Mouse (Mus musculus): Measurements from ENCODE around the gene Rhov. TPM values are rescaled to one million over a fixed set of nuclear protein-coding genes. Genes with fewer than 3 reads are reported as not detected.

Gene Rhov
- polyA plus RNA-seq, 1 experiment: not detected

DNA sequence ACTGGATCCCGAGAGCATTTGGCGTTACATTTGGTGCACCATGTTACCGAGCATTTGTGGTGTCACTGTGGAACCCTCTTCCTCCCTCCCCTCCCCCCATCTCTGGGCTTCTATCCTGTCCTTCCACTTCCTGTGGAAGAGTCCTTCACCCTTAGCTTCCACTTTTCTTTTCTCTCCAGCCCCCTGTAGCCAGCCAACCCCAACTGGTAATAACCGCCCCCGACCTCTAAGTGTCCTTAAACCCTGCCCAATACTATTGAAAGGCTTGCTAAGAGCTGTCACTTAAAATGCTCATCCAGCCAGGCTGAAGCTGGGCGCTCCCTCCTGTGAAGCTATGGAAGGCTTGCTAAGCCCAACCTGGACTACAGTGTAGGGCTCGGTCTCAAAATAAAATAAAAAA is 5.9 kb upstream of the Rhov start:
- H3K9me3 ChIP-seq (ENCODE audit: control insufficient read depth, low read length): no peaks in the 10 kb centered on the region
- no peaks in the 10 kb centered on the region for H3K36me3 ChIP-seq (ENCODE audit: control insufficient read depth)
- H3K4me3 ChIP-seq (replicated peaks): no peak overlapping the region
- no peak for TF ChIP-seq GATA1 (IDR thresholded peaks at IDR 0.05; ENCODE audit: low read length)
- no peak for TF ChIP-seq TAL1 (IDR thresholded peaks at IDR 0.05; ENCODE audit: low read length)
- H3K27me3 ChIP-seq (ENCODE audit: control insufficient read depth): peaks cover 6% of the 10 kb centered on the region
- no peaks in the 10 kb centered on the region; the same call in 1 of the 2 replicates for H3K4me1 ChIP-seq (ENCODE audit: control insufficient read depth)

DNA sequence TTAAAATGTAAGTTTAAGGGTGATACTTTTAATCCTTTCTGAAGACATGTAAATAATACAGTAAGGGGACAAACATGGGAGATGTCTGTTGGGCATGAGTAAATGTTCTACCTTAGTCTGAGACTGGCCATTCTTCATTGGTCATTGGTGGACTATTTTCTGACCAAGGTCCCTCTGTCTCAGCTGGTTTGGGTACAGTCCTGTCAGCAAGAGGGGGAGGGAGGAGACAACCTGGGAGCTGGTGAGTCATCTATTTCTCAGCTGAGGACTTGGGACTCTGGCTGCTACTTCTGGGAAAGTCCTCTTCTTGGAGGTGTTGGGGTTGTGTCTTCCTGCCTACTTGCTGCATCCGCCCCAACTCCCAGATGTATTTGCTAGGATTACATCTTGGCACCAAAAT is 3.1 kb upstream of the Rhov start:
- H3K4me3 ChIP-seq (replicated peaks): no peak overlapping the region
- no peaks in the 10 kb centered on the region for H3K9me3 ChIP-seq (ENCODE audit: control insufficient read depth, low read length)
- H3K4me1 ChIP-seq (ENCODE audit: control insufficient read depth): peaks cover 7% of the 10 kb centered on the region
- H3K36me3 ChIP-seq (ENCODE audit: control insufficient read depth): no peaks in the 10 kb centered on the region
- H3K27me3 ChIP-seq (ENCODE audit: control insufficient read depth): peaks cover 31% of the 10 kb centered on the region
- TF ChIP-seq GATA1 (IDR thresholded peaks at IDR 0.05; ENCODE audit: low read length): no peak
- no peak for TF ChIP-seq TAL1 (IDR thresholded peaks at IDR 0.05; ENCODE audit: low read length)

GRCm38 (mm10) chr2:119270286-119270642 is 808 bp downstream of the Rhov start:
- peaks cover 40% of the 10 kb centered on the region for H3K27me3 ChIP-seq (ENCODE audit: control insufficient read depth)
- H3K9me3 ChIP-seq (ENCODE audit: control insufficient read depth, low read length): no peaks in the 10 kb centered on the region
- TF ChIP-seq TAL1 (IDR thresholded peaks at IDR 0.05; ENCODE audit: low read length) (no peak), GATA1 (IDR thresholded peaks at IDR 0.05; ENCODE audit: low read length) (no peak)
- H3K36me3 ChIP-seq (ENCODE audit: control insufficient read depth): no peaks in the 10 kb centered on the region
- H3K4me3 ChIP-seq (replicated peaks): no peak overlapping the region
- H3K4me1 ChIP-seq (ENCODE audit: control insufficient read depth): peaks cover 7% of the 10 kb centered on the region

- Histone ChIP-seq H3K27me3 (ENCODE audit: control insufficient read depth) (peaks cover 12% of the 10 kb centered on the region), H3K4me3 (replicated peaks) (no peak overlapping the region), H3K4me1 (ENCODE audit: control insufficient read depth) (no peaks in the 10 kb centered on the region), H3K36me3 (ENCODE audit: control insufficient read depth) (no peaks in the 10 kb centered on the region), H3K9me3 (ENCODE audit: control insufficient read depth, low read length) (no peaks in the 10 kb centered on the region)
- no peak for TF ChIP-seq TAL1 (IDR thresholded peaks at IDR 0.05; ENCODE audit: low read length)
These were observed 7.3 kb downstream of the Rhov start for GRCm38 (mm10) chr2:119263813-119264212.

DNA sequence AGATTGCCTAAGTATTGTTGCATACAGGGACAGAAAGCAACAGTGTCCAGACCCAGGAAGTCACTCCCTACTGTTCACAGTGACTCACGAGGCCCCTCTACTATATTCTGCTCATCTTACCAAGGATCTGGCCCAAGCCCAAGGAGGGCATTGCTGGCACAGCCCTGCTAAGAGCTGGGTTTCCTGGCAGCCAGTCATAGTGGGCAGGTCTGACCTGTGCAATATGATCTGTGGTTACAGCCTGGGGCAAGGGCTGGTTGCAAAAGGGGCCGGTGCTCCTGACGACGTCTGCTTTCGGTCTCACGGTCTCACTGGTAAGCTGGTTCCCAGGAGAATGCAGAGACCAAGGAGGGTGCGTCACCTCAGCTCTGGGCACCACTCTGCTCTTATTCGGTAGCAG is 8.1 kb downstream of the Rhov start:
- H3K4me1 ChIP-seq (ENCODE audit: control insufficient read depth): no peaks in the 10 kb centered on the region
- TF ChIP-seq GATA1 (IDR thresholded peaks at IDR 0.05; ENCODE audit: low read length) (no peak), TAL1 (IDR thresholded peaks at IDR 0.05; ENCODE audit: low read length) (no peak)
- H3K9me3 ChIP-seq (ENCODE audit: control insufficient read depth, low read length): no peaks in the 10 kb centered on the region
- H3K27me3 ChIP-seq (ENCODE audit: control insufficient read depth): peaks cover 12% of the 10 kb centered on the region
- H3K4me3 ChIP-seq (replicated peaks): no peak overlapping the region
- no peaks in the 10 kb centered on the region for H3K36me3 ChIP-seq (ENCODE audit: control insufficient read depth)

DNA sequence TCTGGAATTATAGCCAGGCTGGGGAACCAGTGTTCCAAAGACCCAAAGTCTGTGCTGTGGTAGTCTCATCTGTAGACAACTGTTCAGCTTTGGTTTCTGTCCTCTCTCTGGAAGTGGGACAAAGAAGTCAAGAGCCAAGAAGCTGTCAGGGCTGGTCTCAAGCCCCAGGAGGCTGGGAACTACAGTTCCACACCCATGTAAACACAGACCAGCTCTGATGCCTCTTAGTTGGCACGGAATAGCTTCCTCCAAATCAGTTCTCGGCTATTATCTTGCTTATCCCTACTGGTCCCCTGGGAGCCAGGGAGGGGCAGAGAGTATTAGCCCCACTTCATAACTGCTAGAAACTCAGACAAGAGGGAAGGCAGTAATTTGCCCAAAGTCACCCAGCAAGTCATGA is 9.7 kb downstream of the Rhov start:
- no peak for TF ChIP-seq GATA1 (IDR thresholded peaks at IDR 0.05; ENCODE audit: low read length)
- TF ChIP-seq TAL1 (IDR thresholded peaks at IDR 0.05; ENCODE audit: low read length): no peak
- Histone ChIP-seq H3K9me3 (ENCODE audit: control insufficient read depth, low read length) (no peaks in the 10 kb centered on the region), H3K27me3 (ENCODE audit: control insufficient read depth) (peaks cover 12% of the 10 kb centered on the region), H3K36me3 (ENCODE audit: control insufficient read depth) (no peaks in the 10 kb centered on the region), H3K4me3 (replicated peaks) (no peak overlapping the region), H3K4me1 (ENCODE audit: control insufficient read depth) (no peaks in the 10 kb centered on the region)

DNA sequence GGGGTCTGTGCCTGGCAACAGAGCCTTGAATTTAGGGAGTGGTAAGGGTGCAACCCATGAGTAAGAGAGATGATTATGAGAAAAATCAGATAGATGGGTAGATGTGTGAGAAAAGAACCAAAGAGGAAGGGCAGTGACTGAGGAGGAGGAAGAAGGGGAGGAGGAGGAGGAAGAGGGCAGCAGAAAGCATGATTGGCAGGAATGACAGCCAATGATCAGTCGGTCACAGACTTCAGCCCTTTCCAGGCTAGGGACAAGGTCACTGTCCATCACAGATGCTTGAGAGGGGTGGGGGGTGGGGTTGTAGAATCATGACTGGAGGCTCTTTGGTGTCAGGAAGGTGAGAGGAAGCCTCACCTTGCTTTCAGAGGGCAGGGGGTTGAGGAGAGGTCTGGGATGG is 10.6 kb downstream of the Rhov start:
- Histone ChIP-seq H3K27me3 (ENCODE audit: control insufficient read depth) (peaks cover 14% of the 10 kb centered on the region), H3K36me3 (ENCODE audit: control insufficient read depth) (no peaks in the 10 kb centered on the region), H3K9me3 (ENCODE audit: control insufficient read depth, low read length) (no peaks in the 10 kb centered on the region), H3K4me3 (replicated peaks) (no peak overlapping the region), H3K4me1 (ENCODE audit: control insufficient read depth) (no peaks in the 10 kb centered on the region)
- no peak for TF ChIP-seq GATA1 (IDR thresholded peaks at IDR 0.05; ENCODE audit: low read length)
- TF ChIP-seq TAL1 (IDR thresholded peaks at IDR 0.05; ENCODE audit: low read length): no peak

GRCm38 (mm10) chr2:119254976-119255375 is 16.1 kb downstream of the Rhov start:
- no peak for TF ChIP-seq GATA1 (IDR thresholded peaks at IDR 0.05; ENCODE audit: low read length)
- TF ChIP-seq TAL1 (IDR thresholded peaks at IDR 0.05; ENCODE audit: low read length): no peak
- Histone ChIP-seq H3K27me3 (ENCODE audit: control insufficient read depth) (peaks cover 31% of the 10 kb centered on the region), H3K4me3 (replicated peaks) (no peak overlapping the region)

DNA sequence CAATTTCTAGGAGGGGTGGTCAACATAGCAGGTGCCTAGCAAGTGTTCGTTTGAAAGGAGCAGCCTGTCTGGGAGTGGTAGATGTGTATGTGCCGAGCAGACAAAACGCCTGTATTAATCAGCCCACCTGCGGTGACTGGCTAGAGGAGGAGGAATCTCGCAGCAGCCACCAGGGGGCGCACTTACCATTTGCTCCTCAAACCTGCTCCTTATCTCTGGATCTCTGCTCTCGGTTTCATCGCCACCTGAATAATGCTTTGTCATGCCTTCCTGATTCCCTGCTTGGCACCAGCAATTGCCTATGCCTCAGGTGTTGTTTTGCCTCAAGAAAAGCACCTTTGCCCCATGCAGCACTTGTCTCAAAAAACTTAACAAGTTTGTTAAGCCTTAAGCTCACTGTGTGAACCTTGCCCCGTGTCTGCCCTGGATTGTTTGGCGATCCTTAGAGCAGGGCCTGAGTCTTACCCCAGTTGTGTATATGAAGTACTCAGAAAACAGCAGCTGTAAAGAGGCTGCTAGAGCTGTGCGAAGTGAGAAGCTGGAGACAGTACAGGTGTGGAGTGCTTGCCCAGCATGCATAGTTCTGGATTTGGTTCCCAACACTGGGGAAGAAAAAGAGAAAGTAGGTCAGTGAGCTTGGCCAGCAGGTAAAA is 20.1 kb downstream of the Rhov start:
- no peaks in the 10 kb centered on the region for H3K36me3 ChIP-seq (ENCODE audit: control insufficient read depth)
- peaks cover 8% of the 10 kb centered on the region for H3K4me1 ChIP-seq (ENCODE audit: control insufficient read depth)
- H3K4me3 ChIP-seq (replicated peaks): peak overlapping the region; percentile 28
- peaks cover 27% of the 10 kb centered on the region for H3K27me3 ChIP-seq (ENCODE audit: control insufficient read depth)
- H3K9me3 ChIP-seq (ENCODE audit: control insufficient read depth, low read length): no peaks in the 10 kb centered on the region
- TF ChIP-seq TAL1 (IDR thresholded peaks at IDR 0.05; ENCODE audit: low read length) (no peak), GATA1 (IDR thresholded peaks at IDR 0.05; ENCODE audit: low read length) (peak; percentile 95)

More at GRCm38 (mm10) chr2:119254976-119255375, 16.1 kb downstream of the Rhov start:
- Histone ChIP-seq H3K9me3 (ENCODE audit: control insufficient read depth, low read length) (no peaks in the 10 kb centered on the region), H3K4me1 (ENCODE audit: control insufficient read depth) (peaks cover 8% of the 10 kb centered on the region), H3K36me3 (ENCODE audit: control insufficient read depth) (no peaks in the 10 kb centered on the region)

- TF ChIP-seq TAL1 (IDR thresholded peaks at IDR 0.05; ENCODE audit: low read length): no peak
- no peak for TF ChIP-seq GATA1 (IDR thresholded peaks at IDR 0.05; ENCODE audit: low read length)
- Histone ChIP-seq H3K27me3 (ENCODE audit: control insufficient read depth) (peaks cover 25% of the 10 kb centered on the region), H3K4me1 (ENCODE audit: control insufficient read depth) (peaks cover 8% of the 10 kb centered on the region), H3K9me3 (ENCODE audit: control insufficient read depth, low read length) (no peaks in the 10 kb centered on the region), H3K4me3 (replicated peaks) (no peak overlapping the region), H3K36me3 (ENCODE audit: control insufficient read depth) (no peaks in the 10 kb centered on the region)
These were observed 20.7 kb downstream of the Rhov start for GRCm38 (mm10) chr2:119250377-119250776.

Data from erythroblast, embryonic 14.5 days (primary cell).